Mouse (Mus musculus) mouse embryonic stem cell (cell line): ENCODE data around the gene Tlr7.
"Not testable (repeated sequence)": the region's sequence is repeated elsewhere in the genome, so short reads cannot be mapped to it uniquely, and the experiment has no call there.

ENCODE experiments used
- in situ Hi-C, 2 experiments: fragments of 300-500 bp; cut with MboI; formaldehyde crosslinking; loops; 1 replicate in 1 of 2; 3 replicates in 1 of 2; pipeline ENCODE4 v1.14.3; 2019 to 2020; ENCODE audit warnings: low sequenced_read_pairs in 2 of 2, low pct_unique_long_range_greater_than_20kb in 1 of 2, mixed read lengths in 1 of 2; ENCODE audit not compliant: unreplicated experiment in 1 of 2

Gene Tlr7

DNA sequence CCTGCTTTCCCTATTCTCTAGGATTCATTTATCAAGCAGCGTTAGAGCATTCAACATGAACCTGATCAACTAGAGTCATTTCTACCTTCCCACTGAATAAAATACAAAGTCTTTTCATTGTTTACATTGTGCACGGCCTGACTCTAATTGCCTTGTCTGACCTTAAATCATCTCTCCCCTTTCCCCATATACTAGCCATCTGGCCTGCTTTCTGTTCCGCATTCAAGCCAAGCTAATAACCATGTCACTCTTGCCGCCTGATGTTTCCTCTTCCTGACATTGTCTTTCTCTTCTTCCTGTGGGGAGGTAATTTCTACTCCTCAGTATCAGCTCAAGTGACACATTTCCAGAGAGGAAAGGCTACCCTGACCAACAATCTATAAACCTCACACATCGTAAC is 14.6 kb downstream of the Tlr7 start:
- in situ Hi-C loops = no loop called here

DNA sequence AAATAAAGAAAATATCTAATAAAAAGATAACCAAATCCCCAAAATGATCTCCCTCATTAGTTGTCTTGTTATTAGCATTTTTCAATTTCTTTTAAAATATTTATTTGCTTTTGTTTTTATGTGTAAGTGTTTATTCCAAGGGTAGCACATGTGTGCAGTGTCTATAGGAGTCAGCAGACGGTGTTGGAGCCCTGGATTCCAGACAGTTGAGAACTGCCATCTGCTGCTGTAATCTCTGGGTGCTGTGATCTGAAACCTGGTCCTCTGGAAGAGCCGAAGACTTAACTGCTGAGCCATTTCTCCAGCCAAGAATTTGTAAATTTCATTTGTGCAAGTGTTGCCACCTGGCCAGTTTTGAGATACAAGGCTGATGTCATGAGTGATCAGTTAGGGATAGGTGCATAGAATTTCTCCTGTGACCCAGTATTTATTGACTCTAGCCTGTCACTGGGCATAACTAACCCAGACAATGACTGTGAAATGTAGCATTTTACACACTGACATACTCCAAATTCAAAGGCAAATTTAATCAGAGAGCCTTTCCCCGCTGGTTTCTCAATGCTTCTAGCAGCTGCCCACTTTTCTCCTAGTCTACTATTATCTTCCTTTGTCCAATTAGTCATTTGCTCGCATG is 15.1 kb downstream of the Tlr7 start:
- in situ Hi-C loops = no loop called here

- in situ Hi-C loops = not testable (repeated sequence)
These were observed 28.3 kb downstream of the Tlr7 start for GRCm38 (mm10) chrX:167302061-167302460.

DNA sequence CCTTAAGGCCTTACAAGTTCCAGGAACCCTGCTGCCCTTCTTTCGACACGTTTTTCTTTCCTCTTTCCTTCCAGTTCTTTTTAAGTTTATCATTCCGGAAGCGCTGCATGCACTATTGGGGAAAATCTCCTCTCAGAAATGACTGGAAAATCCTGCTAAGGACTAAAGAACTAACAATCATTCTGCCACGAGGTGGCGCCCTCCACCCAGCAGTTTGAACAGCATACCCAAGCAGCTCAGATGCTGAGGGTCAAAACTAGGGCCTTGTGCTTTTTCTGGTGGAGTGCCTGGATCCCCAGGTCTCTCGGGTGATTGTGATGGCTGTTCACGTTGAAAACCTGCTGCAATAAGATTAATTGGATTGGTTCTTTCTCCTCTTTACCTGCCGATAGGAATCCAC is 53.4 kb downstream of the Tlr7 start:
- in situ Hi-C loops = loop anchor here (10.0 to 25.0 kb wide), 2 partner anchors 185 to 538 kb away; no protein-coding TSS in a partner anchor

- in situ Hi-C loops = loop anchor here (10.0 to 25.0 kb wide), 2 partner anchors 186 to 538 kb away; no protein-coding TSS in a partner anchor
These were observed 53.8 kb downstream of the Tlr7 start for GRCm38 (mm10) chrX:167276551-167276950.

GRCm38 (mm10) chrX:167264086-167264485 is 66.3 kb downstream of the Tlr7 start, which contains the start of gene Tlr8:
Tlr8 (minus strand) TSS chrX:167264329.
- in situ Hi-C loops = no loop called here

GRCm38 (mm10) chrX:167263530-167263929 is 66.8 kb downstream of the Tlr7 start:
- in situ Hi-C loops = no loop called here
